Mouse (Mus musculus): ENCODE results near the gene Gm17720. TPM values are rescaled to one million over a fixed set of nuclear protein-coding genes. Genes with fewer than 3 reads are reported as not detected.

Gm17720 gene
- polyA plus RNA-seq, 1 experiment from 2014 or later = not detected

DNA sequence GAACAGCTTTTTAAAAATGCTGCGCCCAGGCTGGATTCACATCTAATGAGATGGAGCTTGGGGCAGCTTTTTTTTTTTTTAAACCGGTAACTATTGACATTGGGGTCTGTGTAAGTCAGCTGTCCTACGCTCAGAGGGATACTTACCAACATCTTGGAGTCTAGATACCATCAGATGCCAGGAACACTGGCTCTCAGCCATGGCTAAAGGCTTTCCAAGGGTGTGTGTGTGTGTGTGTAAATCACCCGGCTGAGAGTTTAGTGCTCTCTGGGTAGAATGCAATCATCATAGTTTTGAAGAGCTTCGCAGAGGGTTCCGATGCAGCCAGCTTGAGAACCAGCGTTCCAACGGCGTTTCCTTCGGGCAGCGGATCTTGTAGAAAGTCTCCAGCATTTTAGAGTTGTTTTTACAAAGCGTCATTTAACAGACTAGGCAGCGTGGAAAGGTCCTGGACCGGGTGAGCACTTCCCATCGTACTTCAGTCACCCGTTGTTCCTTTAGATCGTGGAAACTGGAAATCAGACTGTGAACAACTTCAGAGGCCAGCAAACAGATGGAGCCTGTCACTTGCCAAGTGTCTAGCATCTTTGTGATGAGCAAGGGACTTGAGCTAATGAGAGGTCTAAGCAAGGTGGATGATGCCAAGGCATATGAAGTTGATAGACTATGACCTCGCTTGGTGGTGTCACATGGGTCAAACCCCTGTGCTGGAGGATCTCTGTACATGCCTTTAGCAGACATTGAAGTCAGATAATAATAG is 37.8 kb downstream of the Gm17720 start:
- H3K9me3 ChIP-seq (ENCODE audit: control insufficient read depth, low read length) = no peaks in the 10 kb centered on the region
- ATAC-seq (ENCODE audit: low FRiP score, low TSS enrichment) = no peak
- no peak overlapping the region for H3K9ac ChIP-seq (ENCODE audit: low read depth, low read length)
- no peak overlapping the region for H3K4me2 ChIP-seq (replicated peaks; ENCODE audit: low read depth, low read length)
- H3K4me1 ChIP-seq (ENCODE audit: control insufficient read depth, insufficient read depth, low read length) = no peaks in the 10 kb centered on the region
- no peak overlapping the region for H3K4me3 ChIP-seq (ENCODE audit: low read length)
- no peaks in the 10 kb centered on the region; the same call in 1 of the 2 replicates for H3K27me3 ChIP-seq (ENCODE audit: control insufficient read depth, insufficient read depth, low read length)
- no peak overlapping the region for H3K27ac ChIP-seq (ENCODE audit: low read depth, low read length)
- 89% methylated on average over 18 of the region's 18 CpGs for WGBS
- H3K36me3 ChIP-seq (ENCODE audit: control insufficient read depth, insufficient read depth, low read length) = no peaks in the 10 kb centered on the region

DNA sequence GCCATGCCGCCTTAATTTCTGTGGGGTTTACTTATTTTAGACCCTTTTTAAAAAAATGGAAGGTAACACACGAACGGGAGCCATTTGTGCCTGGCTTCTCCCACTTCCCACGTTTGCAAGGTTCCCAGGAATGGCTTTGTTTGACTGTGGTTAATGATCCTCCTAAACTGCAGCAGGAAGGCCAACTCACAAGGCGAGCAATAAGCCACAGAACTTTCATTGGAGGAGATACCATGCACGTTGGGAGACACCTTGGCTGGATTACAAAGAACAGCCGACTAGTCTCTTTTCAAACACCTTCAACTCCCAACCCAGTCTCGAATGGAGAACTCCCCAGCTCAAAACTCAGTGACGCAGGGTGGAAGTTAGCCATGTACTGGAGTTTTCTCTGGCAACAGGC is 38.4 kb downstream of the Gm17720 start:
- H3K27me3 ChIP-seq (ENCODE audit: control insufficient read depth, insufficient read depth, low read length) = no peaks in the 10 kb centered on the region; the same call in 1 of the 2 replicates
- no peaks in the 10 kb centered on the region for H3K36me3 ChIP-seq (ENCODE audit: control insufficient read depth, insufficient read depth, low read length)
- H3K27ac ChIP-seq (ENCODE audit: low read depth, low read length) = no peak overlapping the region
- H3K4me3 ChIP-seq (ENCODE audit: low read length) = no peak overlapping the region
- H3K4me1 ChIP-seq (ENCODE audit: control insufficient read depth, insufficient read depth, low read length) = no peaks in the 10 kb centered on the region
- 63% methylated on average over 9 of the region's 9 CpGs for WGBS
- H3K4me2 ChIP-seq (replicated peaks; ENCODE audit: low read depth, low read length) = no peak overlapping the region
- H3K9me3 ChIP-seq (ENCODE audit: control insufficient read depth, low read length) = no peaks in the 10 kb centered on the region
- no peak for ATAC-seq (ENCODE audit: low FRiP score, low TSS enrichment)
- H3K9ac ChIP-seq (ENCODE audit: low read depth, low read length) = no peak overlapping the region

DNA sequence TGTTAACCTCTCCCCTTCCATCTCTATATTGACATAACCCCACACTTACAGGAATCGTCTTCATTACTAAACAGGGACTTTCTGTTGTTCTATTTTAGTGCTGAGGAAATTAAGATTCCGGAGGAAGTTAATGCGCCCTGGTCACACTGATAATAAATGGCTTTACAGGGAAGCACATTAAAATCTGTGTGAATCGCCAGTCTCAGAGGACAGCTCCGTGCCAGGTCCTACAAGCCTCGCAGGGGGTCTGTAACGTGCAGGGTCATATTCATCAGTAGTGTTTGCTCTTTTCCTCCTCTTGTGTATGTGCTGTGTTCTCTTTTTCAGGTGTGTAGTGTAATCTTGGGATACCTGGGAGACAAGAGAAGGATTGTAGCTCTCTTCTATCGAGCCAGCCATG is 44.3 kb downstream of the Gm17720 start:
- 70% methylated on average over 8 of the region's 8 CpGs for WGBS
- Histone ChIP-seq H3K27ac (ENCODE audit: low read depth, low read length) (no peak overlapping the region), H3K9ac (ENCODE audit: low read depth, low read length) (no peak overlapping the region), H3K36me3 (ENCODE audit: control insufficient read depth, insufficient read depth, low read length) (no peaks in the 10 kb centered on the region), H3K4me3 (ENCODE audit: low read length) (no peak overlapping the region), H3K27me3 (ENCODE audit: control insufficient read depth, insufficient read depth, low read length) (no peaks in the 10 kb centered on the region; the same call in 1 of the 2 replicates), H3K9me3 (ENCODE audit: control insufficient read depth, low read length) (no peaks in the 10 kb centered on the region), H3K4me1 (ENCODE audit: control insufficient read depth, insufficient read depth, low read length) (no peaks in the 10 kb centered on the region), H3K4me2 (replicated peaks; ENCODE audit: low read depth, low read length) (no peak overlapping the region)
- ATAC-seq (ENCODE audit: low FRiP score, low TSS enrichment) = no peak

DNA sequence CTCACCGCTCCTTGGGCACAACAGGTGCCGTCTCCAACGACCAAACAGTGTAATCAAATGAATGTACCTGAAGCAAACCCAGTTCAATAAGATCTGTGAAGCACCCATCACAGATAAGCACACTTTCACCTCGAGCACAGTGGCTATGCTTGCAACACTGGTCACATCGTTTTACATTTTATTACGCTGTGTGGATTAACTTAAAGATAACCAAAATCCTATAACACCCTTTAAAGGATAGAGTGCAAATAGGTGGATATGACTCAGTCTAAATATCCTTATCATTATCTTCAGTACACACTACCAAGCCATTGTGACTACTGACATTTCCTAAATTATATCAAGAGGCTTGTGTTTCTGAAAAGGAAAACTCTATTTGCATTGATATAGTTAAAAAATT is 51.3 kb downstream of the Gm17720 start:
- Histone ChIP-seq H3K4me1 (ENCODE audit: control insufficient read depth, insufficient read depth, low read length) (no peaks in the 10 kb centered on the region), H3K4me3 (ENCODE audit: low read length) (no peak overlapping the region), H3K36me3 (ENCODE audit: control insufficient read depth, insufficient read depth, low read length) (no peaks in the 10 kb centered on the region), H3K4me2 (replicated peaks; ENCODE audit: low read depth, low read length) (no peak overlapping the region), H3K9me3 (ENCODE audit: control insufficient read depth, low read length) (no peaks in the 10 kb centered on the region), H3K9ac (ENCODE audit: low read depth, low read length) (no peak overlapping the region), H3K27me3 (ENCODE audit: control insufficient read depth, insufficient read depth, low read length) (no peaks in the 10 kb centered on the region), H3K27ac (ENCODE audit: low read depth, low read length) (no peak overlapping the region)
- 81% methylated on average over 6 of the region's 6 CpGs for WGBS
- ATAC-seq (ENCODE audit: low FRiP score, low TSS enrichment) = no peak

DNA sequence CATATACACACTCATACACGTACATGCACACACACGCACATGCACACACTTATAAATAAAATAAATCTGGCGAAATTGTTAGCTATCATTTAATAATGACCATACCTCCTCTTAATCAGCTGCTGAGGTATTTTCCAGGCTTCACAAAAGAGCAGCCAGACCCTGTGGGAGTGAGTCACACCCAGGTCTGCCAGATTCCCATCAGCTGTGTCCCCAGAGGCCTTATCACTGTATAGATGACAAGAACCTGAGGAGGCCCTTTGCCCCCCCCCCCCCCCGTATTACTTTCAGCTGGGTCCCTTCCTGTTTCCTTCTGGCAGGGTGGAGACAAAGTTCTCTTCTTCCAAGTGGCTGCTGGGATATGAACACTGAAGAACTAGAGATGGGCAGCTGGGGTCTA is 62.0 kb downstream of the Gm17720 start:
- H3K36me3 ChIP-seq (ENCODE audit: control insufficient read depth, insufficient read depth, low read length) = no peaks in the 10 kb centered on the region

DNA sequence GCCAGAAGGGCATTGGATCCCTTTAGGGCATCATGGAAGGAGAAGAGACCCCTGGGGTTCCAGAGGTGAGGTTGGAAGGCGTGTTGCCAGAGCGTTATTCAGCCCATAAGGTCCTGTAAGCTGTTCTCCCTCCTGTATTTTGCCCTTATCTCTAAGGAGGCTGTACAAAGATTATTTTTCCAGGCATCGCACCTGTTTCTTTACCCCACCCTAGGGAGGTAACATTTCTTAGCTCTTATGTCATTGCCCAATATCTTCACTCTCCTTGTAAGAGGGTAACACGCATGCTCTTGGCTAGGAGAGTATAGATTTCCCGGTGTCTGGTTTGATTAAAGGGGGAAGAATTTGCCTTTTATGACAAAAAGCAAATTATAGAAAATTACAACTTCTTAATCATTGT is 62.9 kb downstream of the Gm17720 start, which contains the start of gene Chst4:
TSS of gene Chst4 (minus strand) at position 82 of the 400 bp plus-strand sequence.
- 86% methylated on average over 5 of the region's 5 CpGs for WGBS
- no peak within 1 kb of the TSS for H3K4me2 ChIP-seq (replicated peaks; ENCODE audit: low read depth, low read length)
- H3K4me1 ChIP-seq (ENCODE audit: control insufficient read depth, insufficient read depth, low read length) = no peaks in the 10 kb centered on the region
- no peak within 1 kb of the TSS for H3K4me3 ChIP-seq (ENCODE audit: low read length)
- no peak for ATAC-seq (ENCODE audit: low FRiP score, low TSS enrichment)
- no peak within 1 kb of the TSS for H3K27ac ChIP-seq (ENCODE audit: low read depth, low read length)
- H3K27me3 ChIP-seq (ENCODE audit: control insufficient read depth, insufficient read depth, low read length) = no peaks in the 10 kb centered on the region
- H3K36me3 ChIP-seq (ENCODE audit: control insufficient read depth, insufficient read depth, low read length) = no peaks in the 10 kb centered on the region
- no peak within 1 kb of the TSS for H3K9ac ChIP-seq (ENCODE audit: low read depth, low read length)
- H3K9me3 ChIP-seq (ENCODE audit: control insufficient read depth, low read length) = no peaks in the 10 kb centered on the region

More for the DNA sequence above, 62.0 kb downstream of the Gm17720 start:
- no peak overlapping the region for H3K27ac ChIP-seq (ENCODE audit: low read depth, low read length)
- no peaks in the 10 kb centered on the region for H3K27me3 ChIP-seq (ENCODE audit: control insufficient read depth, insufficient read depth, low read length)
- no peak for ATAC-seq (ENCODE audit: low FRiP score, low TSS enrichment)
- H3K4me1 ChIP-seq (ENCODE audit: control insufficient read depth, insufficient read depth, low read length) = no peaks in the 10 kb centered on the region
- 76% methylated on average over 4 of the region's 4 CpGs for WGBS
- no peak overlapping the region for H3K4me3 ChIP-seq (ENCODE audit: low read length)
- no peak overlapping the region for H3K9ac ChIP-seq (ENCODE audit: low read depth, low read length)
- no peak overlapping the region for H3K4me2 ChIP-seq (replicated peaks; ENCODE audit: low read depth, low read length)
- H3K9me3 ChIP-seq (ENCODE audit: control insufficient read depth, low read length) = no peaks in the 10 kb centered on the region

DNA sequence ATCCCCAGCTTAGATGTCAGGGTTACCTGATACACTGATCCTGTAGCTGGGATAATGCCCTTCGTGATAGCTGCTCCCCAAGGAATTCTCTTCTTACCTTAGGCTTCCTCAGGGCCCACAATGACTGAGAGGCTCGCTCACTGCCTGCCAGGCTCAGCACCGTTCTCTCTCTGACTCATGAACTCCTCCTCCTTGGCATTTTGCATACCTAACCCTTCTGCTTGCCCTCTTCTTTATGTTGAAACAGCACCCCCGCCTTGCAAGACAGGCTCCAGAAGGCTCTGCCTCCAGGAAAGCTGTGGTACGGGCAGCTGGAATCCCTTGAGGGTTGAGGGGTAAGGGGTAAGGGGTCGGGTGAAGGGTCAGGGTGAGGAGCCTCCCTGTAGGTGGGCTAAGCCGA is 63.3 kb downstream of the Gm17720 start:
- 38% methylated on average over 7 of the region's 7 CpGs for WGBS
- Histone ChIP-seq H3K9ac (ENCODE audit: low read depth, low read length) (no peak overlapping the region), H3K4me1 (ENCODE audit: control insufficient read depth, insufficient read depth, low read length) (no peaks in the 10 kb centered on the region), H3K27me3 (ENCODE audit: control insufficient read depth, insufficient read depth, low read length) (no peaks in the 10 kb centered on the region), H3K36me3 (ENCODE audit: control insufficient read depth, insufficient read depth, low read length) (no peaks in the 10 kb centered on the region), H3K27ac (ENCODE audit: low read depth, low read length) (no peak overlapping the region), H3K9me3 (ENCODE audit: control insufficient read depth, low read length) (no peaks in the 10 kb centered on the region), H3K4me3 (ENCODE audit: low read length) (no peak overlapping the region), H3K4me2 (replicated peaks; ENCODE audit: low read depth, low read length) (no peak overlapping the region)
- no peak for ATAC-seq (ENCODE audit: low FRiP score, low TSS enrichment)

DNA sequence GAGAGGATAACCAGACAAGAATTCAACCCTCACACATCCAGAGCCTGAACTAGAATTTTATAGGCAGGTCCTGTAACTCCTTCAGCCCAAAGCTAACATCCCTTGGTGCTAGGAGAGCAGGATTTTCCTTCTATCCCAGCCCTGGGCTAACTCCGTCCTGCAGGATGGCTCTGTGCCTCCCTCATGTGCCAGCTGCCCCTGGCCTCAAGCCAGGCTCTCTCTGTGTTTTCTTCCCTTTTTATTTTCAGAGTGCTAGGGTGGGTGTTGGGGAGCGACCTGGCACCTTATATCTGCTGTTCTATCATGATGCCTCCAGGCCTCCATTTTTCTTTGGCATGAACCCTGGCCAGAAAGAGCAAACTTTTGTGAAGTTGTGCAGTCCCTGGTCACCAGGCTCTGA is 66.4 kb downstream of the Gm17720 start:
- no peak overlapping the region for H3K4me3 ChIP-seq (ENCODE audit: low read length)
- no peaks in the 10 kb centered on the region for H3K4me1 ChIP-seq (ENCODE audit: control insufficient read depth, insufficient read depth, low read length)
- 72% methylated on average over 2 of the region's 2 CpGs for WGBS
- H3K9me3 ChIP-seq (ENCODE audit: control insufficient read depth, low read length) = no peaks in the 10 kb centered on the region
- H3K4me2 ChIP-seq (replicated peaks; ENCODE audit: low read depth, low read length) = no peak overlapping the region
- H3K27ac ChIP-seq (ENCODE audit: low read depth, low read length) = no peak overlapping the region
- H3K27me3 ChIP-seq (ENCODE audit: control insufficient read depth, insufficient read depth, low read length) = no peaks in the 10 kb centered on the region
- H3K9ac ChIP-seq (ENCODE audit: low read depth, low read length) = no peak overlapping the region
- H3K36me3 ChIP-seq (ENCODE audit: control insufficient read depth, insufficient read depth, low read length) = no peaks in the 10 kb centered on the region
- ATAC-seq (ENCODE audit: low FRiP score, low TSS enrichment) = no peak

DNA sequence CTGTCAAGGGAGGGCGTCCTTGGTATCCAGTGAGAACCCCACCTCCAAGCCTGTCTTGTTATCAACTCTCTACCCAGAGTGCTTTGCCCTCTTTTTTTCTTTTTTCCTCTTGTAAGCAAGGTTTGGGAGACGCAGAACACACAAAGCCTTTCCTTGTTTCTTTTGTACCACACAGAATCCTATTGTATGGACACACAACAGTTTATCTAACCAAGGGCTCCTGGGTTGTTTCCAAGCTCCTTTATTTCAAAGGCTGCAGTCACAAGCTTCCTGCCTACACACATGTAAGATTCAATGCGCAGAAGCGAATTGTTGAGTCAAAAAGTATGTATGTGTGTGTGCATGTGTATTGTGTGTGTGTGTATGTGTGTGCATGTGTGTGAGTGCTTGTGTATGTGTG is 68.2 kb downstream of the Gm17720 start:
- Histone ChIP-seq H3K36me3 (ENCODE audit: control insufficient read depth, insufficient read depth, low read length) (no peaks in the 10 kb centered on the region), H3K4me3 (ENCODE audit: low read length) (no peak overlapping the region), H3K4me1 (ENCODE audit: control insufficient read depth, insufficient read depth, low read length) (no peaks in the 10 kb centered on the region), H3K27me3 (ENCODE audit: control insufficient read depth, insufficient read depth, low read length) (no peaks in the 10 kb centered on the region), H3K9ac (ENCODE audit: low read depth, low read length) (no peak overlapping the region), H3K27ac (ENCODE audit: low read depth, low read length) (no peak overlapping the region), H3K9me3 (ENCODE audit: control insufficient read depth, low read length) (no peaks in the 10 kb centered on the region), H3K4me2 (replicated peaks; ENCODE audit: low read depth, low read length) (no peak overlapping the region)
- no peak for ATAC-seq (ENCODE audit: low FRiP score, low TSS enrichment)
- 79% methylated on average over 4 of the region's 4 CpGs for whole genome bisulfite sequencing

Data from kidney, embryonic 14.5 days (tissue).